Mouse (Mus musculus) embryonic fibroblast, embryonic 13.5 days (primary cell): ENCODE measurements around the gene Erf.

Experiments
- CTCF ChIP-seq: IDR thresholded peaks from 2 replicates; pipeline ENCODE4 v1.5.1; 2011; ENCODE audit warnings: mild to moderate bottlenecking, control low read depth, low read length, moderate library complexity, borderline replicate concordance; ENCODE audit not compliant: insufficient read depth
- POLR2A ChIP-seq: IDR thresholded peaks from 2 replicates; pipeline ENCODE4 v1.6.1; 2011; ENCODE audit warnings: low read depth, mild to moderate bottlenecking, control low read depth, low read length, moderate library complexity

DNA sequence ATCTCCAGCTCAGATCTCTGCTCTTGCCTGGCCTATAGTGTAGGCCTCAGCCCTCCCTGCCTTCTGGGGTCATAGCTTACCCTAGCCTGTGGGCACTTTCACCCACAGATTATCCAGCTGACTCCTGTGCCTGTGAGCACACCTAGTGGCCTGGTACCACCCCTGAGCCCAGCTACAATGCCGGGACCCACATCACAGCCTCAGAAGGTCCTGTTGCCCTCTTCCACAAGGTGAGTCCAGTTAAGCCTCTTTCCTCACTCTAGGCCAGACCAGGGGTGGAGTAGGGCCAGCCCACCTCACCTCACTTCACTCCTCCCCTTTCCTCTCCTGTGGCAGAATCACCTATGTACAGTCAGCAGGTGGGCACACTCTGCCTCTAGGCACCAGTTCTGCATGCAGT lies 39.9 kb upstream of the Erf start:
- TF ChIP-seq CTCF: no peak
- no peak for TF ChIP-seq POLR2A
